Mouse (Mus musculus) liver, embryonic 14.5 days (tissue): ENCODE measurements at regions not wholly inside any gene's neighbourhood (a gene's known extent, or its start where the extent isn't known, plus 50 kb on each side); places are given as distances from the start of the nearest gene placed in this dataset.

Experiments
- ATAC-seq: fragments of 200-750 bp; cut with Nextera tagmentation; 2 replicates; pipeline ENCODE4 v1.8.0; 2017; ENCODE audit warnings: moderate number of reproducible peaks, mild to moderate bottlenecking, moderate library complexity; ENCODE audit not compliant: insufficient read depth
- DNase-seq, 3 experiments: peaks; one replicate each; pipeline ENCODE4 v3.0.0-alpha.2; 2012 to 2013; ENCODE audit warnings: low read depth in 3 of 3, low spot score in 3 of 3
- H3K27ac ChIP-seq: fragments of 300-500 bp; sonication (generic); 2 replicates; pipeline ENCODE4 v1.5.1; 2014; ENCODE audit warnings: moderate library complexity, mild to moderate bottlenecking, control low read depth, inconsistent platforms
- H3K27me3 ChIP-seq: fragments of 300-500 bp; sonication (generic); 2 replicates; pipeline ENCODE4 v1.6.1; 2014; ENCODE audit warnings: mild to moderate bottlenecking, low read length, moderate library complexity; ENCODE audit not compliant: control insufficient read depth, insufficient read depth
- H3K36me3 ChIP-seq: fragments of 300-500 bp; sonication (generic); replicated peaks from 2 replicates; pipeline ENCODE4 v1.6.1; 2014; ENCODE audit warnings: low read depth; ENCODE audit not compliant: control insufficient read depth, insufficient read depth
- H3K4me1 ChIP-seq, 2 experiments: fragments of 200-500 bp in 1 of 2; fragments of 300-500 bp in 1 of 2; sonication (generic) in 1 of 2; replicated peaks; 2 replicates each; pipeline ENCODE4 v1.6.1; 2012 to 2014; ENCODE audit warnings: antibody characterized with exemption in 1 of 2, inconsistent platforms in 1 of 2, low read length in 1 of 2; ENCODE audit not compliant: control insufficient read depth in 2 of 2, insufficient read depth in 2 of 2
- H3K4me2 ChIP-seq: fragments of 300-500 bp; sonication (generic); 2 replicates; pipeline ENCODE4 v1.6.1; 2014; ENCODE audit warnings: low read depth, mild to moderate bottlenecking, control low read depth, moderate library complexity
- H3K4me3 ChIP-seq, 2 experiments: fragments of 200-500 bp in 1 of 2; fragments of 300-500 bp in 1 of 2; sonication (generic) in 1 of 2; 2 replicates each; pipeline ENCODE4 v1.5.1; 2012 to 2014; ENCODE audit warnings: low read depth in 2 of 2, low read length in 2 of 2, mild to moderate bottlenecking in 2 of 2, control low read depth in 1 of 2, inconsistent platforms in 1 of 2, moderate library complexity in 1 of 2; ENCODE audit not compliant: insufficient read depth in 1 of 2
- H3K9ac ChIP-seq: fragments of 300-500 bp; sonication (generic); replicated peaks from 2 replicates; pipeline ENCODE4 v1.6.1; 2014; ENCODE audit warnings: mild to moderate bottlenecking, control low read depth, moderate library complexity
- H3K9me3 ChIP-seq: fragments of 300-500 bp; sonication (generic); 2 replicates; pipeline ENCODE4 v1.6.1; 2016; ENCODE audit warnings: low read length, mixed read lengths; ENCODE audit not compliant: control insufficient read depth
- CTCF ChIP-seq: IDR thresholded peaks from 2 replicates; pipeline ENCODE4 v1.5.1; 2016; ENCODE audit warnings: antibody characterized with exemption, low read depth, control low read depth
- EP300 ChIP-seq: IDR thresholded peaks from 2 replicates; pipeline ENCODE4 v1.6.1; 2016; ENCODE audit warnings: antibody characterized with exemption, low read depth
- WGBS: fragments of 180-500 bp; shearing (Covaris S2); extraction: QIAGEN DNeasy Blood & Tissue Kit; methylation state at CpG from one replicate; pipeline ENCODE4 v1.1.7; 2014; ENCODE audit not compliant: insufficient replicate concordance; 5-methylcytosine and 5-hydroxymethylcytosine counted together

GRCm38 (mm10) chr6:37618990-37619389, 89.0 kb downstream of the Akr1d1 start:
- DNase-seq: no peak
- no peak for ATAC-seq
- H3K27ac ChIP-seq: no peak overlapping the region
- H3K4me3 ChIP-seq: no peak overlapping the region
- H3K9ac ChIP-seq: no peak overlapping the region
- peaks cover 0 to 16% of the 10 kb centered on the region in 2 experiments; a peak in 2 of 4 replicates for H3K4me1 ChIP-seq
- WGBS: 76% methylated on average over 9 of the region's 9 CpGs
- TF ChIP-seq CTCF: no peak
- no peaks in the 10 kb centered on the region for H3K27me3 ChIP-seq
- no peaks in the 10 kb centered on the region for H3K36me3 ChIP-seq
- H3K4me2 ChIP-seq: no peak overlapping the region
- no peaks in the 10 kb centered on the region for H3K9me3 ChIP-seq

DNA sequence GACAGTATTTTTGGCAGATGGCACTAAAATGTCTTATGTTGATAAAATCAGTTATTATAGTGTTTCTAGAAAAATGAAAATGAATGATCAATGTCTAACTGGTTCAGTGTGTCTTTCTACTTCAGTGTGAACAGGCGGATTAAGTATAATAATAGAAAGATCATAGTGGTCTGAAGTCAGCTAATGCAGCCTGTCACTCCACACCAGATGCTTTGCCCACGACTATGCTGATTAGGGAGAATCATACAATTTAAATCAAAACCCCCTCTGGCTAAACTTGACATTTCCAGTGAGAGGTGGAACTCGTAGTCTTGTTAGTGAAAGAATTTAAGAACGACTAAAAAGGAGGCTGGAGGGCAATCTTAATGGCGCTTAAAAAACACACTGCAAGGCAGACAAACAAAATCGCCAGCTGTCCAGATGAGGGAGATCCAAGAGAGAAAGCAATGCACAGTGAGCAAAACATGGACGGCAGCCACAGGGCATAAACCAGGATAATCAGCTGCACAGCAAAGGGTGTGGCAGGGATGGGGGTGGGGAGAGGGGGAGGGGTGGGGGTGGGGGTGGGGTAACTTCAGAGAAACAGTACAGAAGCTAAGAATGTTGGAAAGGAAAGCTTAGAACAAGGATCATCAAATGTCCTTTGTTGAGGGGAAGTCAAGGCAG, 91.5 kb downstream of the Akr1d1 start:
- no peak overlapping the region for H3K4me2 ChIP-seq

DNA sequence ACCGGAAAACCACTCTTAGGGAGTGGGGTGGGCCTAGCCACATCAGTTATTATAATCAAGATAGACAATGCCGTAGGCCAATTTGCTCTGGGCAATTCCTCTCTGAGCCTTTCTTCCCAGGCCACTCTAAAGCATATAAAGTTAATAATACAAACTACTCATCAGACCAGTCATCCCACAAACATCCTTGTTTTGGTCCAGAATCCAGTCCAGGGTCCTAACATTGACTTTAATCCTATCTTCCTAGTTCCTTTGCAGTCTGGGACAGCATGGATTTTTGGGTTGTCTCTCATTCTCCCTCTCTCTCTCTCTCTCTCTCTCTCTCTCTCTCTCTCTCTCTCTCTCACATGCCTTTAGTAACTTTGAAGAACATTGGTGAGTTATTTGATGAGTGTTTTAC, 92.3 kb downstream of the Akr1d1 start:
- peaks cover 0 to 20% of the 10 kb centered on the region in 2 experiments; a peak in 2 of 4 replicates for H3K4me1 ChIP-seq
- DNase-seq (no peak), ATAC-seq (no peak)
- no peak overlapping the region for H3K4me3 ChIP-seq
- no peak overlapping the region for H3K4me2 ChIP-seq
- 30% methylated on average over 2 of the region's 2 CpGs for WGBS
- no peaks in the 10 kb centered on the region for H3K27me3 ChIP-seq
- TF ChIP-seq EP300 (no peak), CTCF (no peak)
- H3K9ac ChIP-seq: no peak overlapping the region
- H3K27ac ChIP-seq: no peak overlapping the region
- no peaks in the 10 kb centered on the region for H3K36me3 ChIP-seq
- H3K9me3 ChIP-seq: no peaks in the 10 kb centered on the region

More for the DNA sequence above, 91.5 kb downstream of the Akr1d1 start:
- WGBS: 49% methylated on average over 7 of the region's 7 CpGs
- DNase-seq: no peak
- Histone ChIP-seq H3K36me3 (no peaks in the 10 kb centered on the region), H3K9ac (no peak overlapping the region), H3K4me1 (peaks cover 0 to 16% of the 10 kb centered on the region in 2 experiments; a peak in 2 of 4 replicates), H3K27me3 (no peaks in the 10 kb centered on the region), H3K27ac (no peak overlapping the region), H3K9me3 (no peaks in the 10 kb centered on the region), H3K4me3 (no peak overlapping the region)
- ATAC-seq: no peak
- TF ChIP-seq CTCF (no peak), EP300 (no peak)

DNA sequence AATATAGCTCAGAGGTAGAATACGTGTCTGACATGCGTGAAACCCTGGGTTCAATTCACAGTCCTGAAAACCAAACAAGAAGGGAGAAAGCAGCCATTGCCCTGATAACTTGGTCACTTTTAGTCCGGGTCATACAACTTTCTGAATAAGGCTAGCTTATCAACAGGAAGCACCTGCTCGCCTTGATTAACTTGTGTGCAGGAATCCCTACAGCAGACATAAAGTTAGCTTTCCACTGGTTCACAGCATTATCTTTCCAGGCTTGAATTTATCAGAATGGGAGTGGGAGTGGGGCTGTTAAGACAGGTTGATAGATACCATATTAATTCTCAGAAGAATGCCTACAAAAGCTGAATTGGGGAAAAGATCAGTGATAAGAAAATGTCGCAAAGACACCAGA, 97.2 kb downstream of the Akr1d1 start:
- 12% methylated on average over 5 of the region's 5 CpGs for WGBS
- ATAC-seq: peak; percentile 76
- no peak overlapping the region for H3K27ac ChIP-seq
- no peaks in the 10 kb centered on the region for H3K9me3 ChIP-seq
- TF ChIP-seq EP300: peak; percentile 60
- TF ChIP-seq CTCF: no peak
- no peak overlapping the region for H3K9ac ChIP-seq
- H3K27me3 ChIP-seq: no peaks in the 10 kb centered on the region
- 0 out of 2 replicates have a peak overlapping the region, but pooled peaks have one; percentile 3 for H3K4me2 ChIP-seq
- H3K36me3 ChIP-seq: no peaks in the 10 kb centered on the region
- no peak overlapping the region for H3K4me3 ChIP-seq
- H3K4me1 ChIP-seq: peaks cover 0 to 13% of the 10 kb centered on the region in 2 experiments; a peak in 2 of 4 replicates
- peak; percentile 40 to 51 (median 47) for DNase-seq

DNA sequence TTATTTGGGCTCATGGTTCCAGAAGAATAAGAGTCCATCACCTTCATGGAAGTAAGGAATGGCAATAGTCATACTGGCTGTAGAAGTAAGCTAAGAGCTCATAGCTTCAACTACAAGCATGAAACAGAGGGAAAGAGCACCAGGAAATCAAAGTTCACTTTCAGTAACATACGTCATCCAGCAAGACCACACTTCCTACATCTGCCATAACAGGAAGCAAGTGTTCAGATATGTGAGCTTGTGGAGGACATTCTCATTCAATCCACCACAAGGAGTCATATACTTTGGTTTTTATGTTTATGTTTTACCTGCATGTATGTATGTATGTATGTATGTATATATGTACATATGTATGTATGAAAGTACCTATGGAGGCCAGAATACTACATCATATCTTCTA, 104.0 kb downstream of the Akr1d1 start:
- WGBS: 30% methylated on average over 1 of the region's 1 CpGs
- no peak overlapping the region for H3K4me2 ChIP-seq
- H3K9me3 ChIP-seq: no peaks in the 10 kb centered on the region
- H3K4me1 ChIP-seq: no peaks in the 10 kb centered on the region
- H3K27me3 ChIP-seq: no peaks in the 10 kb centered on the region
- no peak overlapping the region for H3K27ac ChIP-seq
- H3K4me3 ChIP-seq: no peak overlapping the region
- TF ChIP-seq EP300 (no peak), CTCF (no peak)
- no peak for ATAC-seq
- DNase-seq: no peak
- H3K9ac ChIP-seq: no peak overlapping the region
- H3K36me3 ChIP-seq: no peaks in the 10 kb centered on the region
